Mouse (Mus musculus): ENCODE measurements around the gene Ttc36.
"Not testable (repeated sequence)": the region's sequence is repeated elsewhere in the genome, so short reads cannot be mapped to it uniquely, and the experiment has no call there.

The Ttc36 gene

GRCm38 (mm10) chr9:44772750-44773651 is 29.9 kb downstream of the Ttc36 start:
- DNase-seq (ENCODE audit: low spot score), result peak; percentile 89

GRCm38 (mm10) chr9:44772392-44772749 is 30.5 kb downstream of the Ttc36 start:
- DNase-seq (ENCODE audit: low spot score), result no peak

GRCm38 (mm10) chr9:44771376-44771775 is 31.5 kb downstream of the Ttc36 start:
- no peak for DNase-seq (ENCODE audit: low spot score)

- DNase-seq (ENCODE audit: low spot score), result not testable (repeated sequence)
Measured at GRCm38 (mm10) chr9:44768029-44768394, 34.9 kb downstream of the Ttc36 start.

DNA sequence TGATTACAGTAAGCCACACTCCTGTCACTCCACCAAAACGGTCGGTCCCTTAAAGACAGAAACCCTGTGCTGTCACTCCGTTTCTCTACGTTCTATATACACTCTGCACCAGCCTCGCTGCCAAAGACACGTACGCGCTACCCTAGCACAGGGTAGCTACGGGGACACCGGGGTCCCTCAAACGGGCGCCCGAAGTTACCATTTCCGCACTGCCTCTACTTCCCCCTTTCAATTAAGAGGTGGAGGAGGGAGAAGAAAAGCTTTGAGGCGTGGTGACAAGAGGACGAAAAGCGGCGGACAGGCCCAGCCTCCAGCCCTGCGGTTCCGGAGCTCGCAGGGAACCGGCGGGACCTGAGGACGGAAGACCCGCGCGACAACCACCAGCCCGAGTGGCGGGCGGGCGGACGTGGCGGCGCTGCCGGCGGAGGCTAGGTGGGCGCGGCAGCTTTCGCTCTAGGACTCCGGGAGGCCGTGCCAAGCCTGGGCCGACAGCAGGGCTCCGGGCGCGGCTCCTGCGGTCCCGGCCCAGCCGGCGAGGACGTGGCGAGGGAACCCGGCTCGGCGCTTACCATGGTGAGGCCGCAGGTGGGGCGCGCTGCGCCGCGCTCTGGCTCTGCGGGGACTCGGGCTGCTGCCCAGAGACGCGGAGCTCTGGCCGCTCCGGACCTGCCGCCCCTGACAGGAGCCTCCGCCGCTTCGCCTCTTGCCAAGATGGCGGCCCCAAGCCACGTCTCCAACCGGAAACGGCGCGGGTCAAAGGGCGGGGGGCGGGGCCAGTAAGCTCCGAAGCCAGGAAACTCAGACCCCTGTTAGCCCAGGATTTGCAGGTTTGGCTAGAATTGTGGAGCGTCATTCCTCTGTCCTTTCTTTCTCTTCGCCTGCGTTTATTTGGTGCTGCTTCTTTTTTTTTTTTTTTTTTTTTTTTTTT is 35.5 kb downstream of the Ttc36 start, which contains the start of the genes Arcn1 and Ift46:
Arcn1 (minus strand) TSS at position 745 of the 928 bp plus-strand sequence.
Ift46 (plus strand) TSS at position 808 of the 928 bp plus-strand sequence.
- peak; percentile 75 for DNase-seq (ENCODE audit: low spot score)

DNA sequence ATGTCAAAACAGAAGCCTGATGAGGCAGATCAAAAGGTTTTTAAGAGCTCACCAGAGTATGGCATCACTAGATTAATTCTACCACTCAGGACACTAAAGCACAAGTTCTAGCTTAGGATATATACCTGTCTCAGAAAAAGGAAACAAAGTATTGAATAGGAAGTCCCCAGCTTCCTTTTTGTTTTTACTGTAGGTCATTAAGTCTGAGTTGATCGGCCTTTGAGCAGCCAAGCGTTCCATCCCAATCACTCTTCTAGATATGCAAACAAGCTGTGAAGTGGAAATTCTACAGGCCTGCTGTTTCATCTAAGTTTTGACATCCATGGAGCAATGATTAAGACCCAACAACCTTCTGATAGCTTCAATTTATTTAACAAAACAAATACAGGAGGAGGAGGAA is 42.0 kb downstream of the Ttc36 start:
- no peak for DNase-seq (ENCODE audit: low spot score)
